Mouse (Mus musculus) spleen, adult 2 months (tissue): ENCODE measurements around the gene Lad1.

ENCODE experiments used
- CTCF ChIP-seq: fragments of 200-500 bp; IDR thresholded peaks from 2 replicates; pipeline ENCODE4 v1.5.1; 2011; ENCODE audit warnings: mild to moderate bottlenecking, inconsistent platforms; ENCODE audit not compliant: insufficient read depth, insufficient read length, insufficient replicate concordance; ENCODE audit errors: extremely low read depth
- POLR2A ChIP-seq: fragments of 200-500 bp; IDR thresholded peaks from 2 replicates; pipeline ENCODE4 v1.6.1; 2011; ENCODE audit warnings: low read depth, low read length, inconsistent platforms

- peak; percentile 80; the same call in 1 of the 2 replicates for TF ChIP-seq CTCF
- no peak for TF ChIP-seq POLR2A
Observed at GRCm38 (mm10) chr1:135865518-135866194, 47.3 kb downstream of the Lad1 start.
